Mouse (Mus musculus) midbrain, embryonic 15.5 days (tissue): ENCODE measurements around the gene Wipf1. TPM values are rescaled to one million over a fixed set of nuclear protein-coding genes. Genes with fewer than 3 reads are reported as not detected.

ENCODE experiments used
- ATAC-seq: fragments of 200-750 bp; cut with Nextera tagmentation; replicated peaks from 2 replicates; pipeline ENCODE4 v1.8.0; 2017; ENCODE audit warnings: moderate TSS enrichment
- H3K27ac ChIP-seq: fragments of 300-500 bp; sonication (generic); 2 replicates; pipeline ENCODE4 v1.5.1; 2015; ENCODE audit warnings: mild to moderate bottlenecking, inconsistent platforms
- H3K27me3 ChIP-seq: fragments of 300-500 bp; sonication (generic); replicated peaks from 2 replicates; pipeline ENCODE4 v1.6.1; 2015; ENCODE audit warnings: inconsistent platforms
- H3K36me3 ChIP-seq: fragments of 300-500 bp; sonication (generic); replicated peaks from 2 replicates; pipeline ENCODE4 v1.6.1; 2015; ENCODE audit warnings: inconsistent platforms
- H3K4me1 ChIP-seq: fragments of 300-500 bp; sonication (generic); 2 replicates; pipeline ENCODE4 v1.6.1; 2015; ENCODE audit warnings: inconsistent platforms
- H3K4me2 ChIP-seq: fragments of 300-500 bp; sonication (generic); 2 replicates; pipeline ENCODE4 v1.6.1; 2015; ENCODE audit warnings: inconsistent platforms, mild to moderate bottlenecking, moderate library complexity
- H3K4me3 ChIP-seq: fragments of 300-500 bp; sonication (generic); 2 replicates; pipeline ENCODE4 v1.5.1; 2015; ENCODE audit warnings: mild to moderate bottlenecking, inconsistent platforms
- H3K9ac ChIP-seq: fragments of 300-500 bp; sonication (generic); 2 replicates; pipeline ENCODE4 v1.6.1; 2015; ENCODE audit warnings: mild to moderate bottlenecking, inconsistent platforms
- H3K9me3 ChIP-seq: fragments of 300-500 bp; sonication (generic); 2 replicates; pipeline ENCODE4 v1.6.1; 2016; ENCODE audit warnings: inconsistent platforms
- WGBS: fragments of 180-500 bp; shearing (Covaris S2); methylation state at CpG from one replicate; pipeline ENCODE4 v1.1.7; 2015; ENCODE audit warnings: mixed read lengths; 5-methylcytosine and 5-hydroxymethylcytosine counted together
- polyA plus RNA-seq: library from polyadenylated mRNA; unstranded; fragments of >200 nt; fragmentation: Nextera tagmentation; extraction: Ambion mirVana; gene quantifications from 2 replicates; pipeline ENCODE4 v1.2.1, GENCODE M21; 2015

The Wipf1 gene
- polyA plus RNA-seq, 1 experiment from 2014 or later = 2.7 TPM

DNA sequence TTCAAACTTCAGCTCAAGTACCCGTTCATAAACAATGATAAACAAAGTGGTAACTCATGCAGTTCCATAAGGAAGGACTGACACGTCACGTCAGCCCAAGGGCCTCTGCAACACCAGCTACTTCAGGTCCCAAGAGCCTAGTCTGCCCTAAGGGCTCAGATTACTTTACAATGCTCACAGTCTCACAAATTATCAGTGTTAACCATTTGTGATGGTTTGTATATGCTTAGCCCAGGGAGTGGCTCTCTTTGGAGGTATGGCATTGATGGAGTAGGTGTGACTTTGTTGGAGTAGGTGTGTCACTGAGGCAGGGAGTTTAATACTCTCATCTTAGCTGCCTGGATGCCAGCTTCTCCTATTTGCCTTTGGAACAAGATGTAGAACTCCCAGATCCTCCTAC, 32.0 kb downstream of the Wipf1 start:
- no peaks in the 10 kb centered on the region for H3K36me3 ChIP-seq
- H3K27me3 ChIP-seq = no peaks in the 10 kb centered on the region
- no peaks in the 10 kb centered on the region for H3K4me1 ChIP-seq
- H3K9ac ChIP-seq = no peak overlapping the region
- H3K4me3 ChIP-seq = no peak overlapping the region
- H3K27ac ChIP-seq = no peak overlapping the region
- no peaks in the 10 kb centered on the region for H3K9me3 ChIP-seq
- no peak overlapping the region for H3K4me2 ChIP-seq
- 80% methylated on average over 3 of the region's 3 CpGs for WGBS
- no peak for ATAC-seq

DNA sequence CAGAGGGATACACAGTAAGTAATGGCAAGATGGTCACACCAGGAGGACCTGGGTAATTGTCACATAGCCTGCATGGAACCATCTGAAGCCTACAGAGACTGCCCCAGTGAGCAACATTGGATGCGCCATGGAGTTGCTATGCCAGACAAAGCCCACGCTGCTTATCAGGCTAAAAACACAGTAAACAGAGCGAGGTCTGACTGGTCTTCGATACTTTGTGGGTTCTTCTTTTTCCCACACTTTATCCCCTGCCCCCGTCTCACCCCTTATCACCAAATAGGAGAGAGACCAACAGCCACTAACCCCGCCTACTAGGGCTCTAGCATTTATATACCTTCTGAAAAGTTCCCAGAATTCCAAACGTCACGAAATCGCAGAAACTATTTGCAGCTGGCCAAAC, 32.6 kb downstream of the Wipf1 start:
- Histone ChIP-seq H3K9ac (no peak overlapping the region), H3K4me3 (no peak overlapping the region), H3K36me3 (no peaks in the 10 kb centered on the region), H3K4me1 (no peaks in the 10 kb centered on the region), H3K9me3 (no peaks in the 10 kb centered on the region), H3K27ac (no peak overlapping the region), H3K27me3 (no peaks in the 10 kb centered on the region), H3K4me2 (no peak overlapping the region)
- no peak for ATAC-seq
- WGBS = 94% methylated on average over 9 of the region's 9 CpGs

DNA sequence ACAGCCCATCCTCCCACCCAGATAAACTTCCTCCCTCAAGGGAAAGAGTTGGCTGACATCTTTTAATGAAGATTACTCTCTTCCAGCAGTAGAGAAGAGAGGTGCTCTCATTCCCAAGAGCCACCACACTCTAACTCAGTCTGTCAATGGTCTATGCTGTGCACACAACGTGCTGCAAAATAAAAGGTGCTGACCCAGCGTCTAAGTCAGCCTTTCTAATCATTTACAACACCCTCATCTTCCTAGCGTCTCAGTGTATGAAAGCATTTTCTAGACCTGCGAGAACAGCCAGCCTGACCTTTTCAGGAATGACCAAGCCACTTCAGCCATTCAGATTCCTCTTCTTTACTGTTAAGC, 33.2 kb downstream of the Wipf1 start:
- 80% methylated on average over 4 of the region's 4 CpGs for WGBS
- H3K9ac ChIP-seq = no peak overlapping the region
- H3K9me3 ChIP-seq = no peaks in the 10 kb centered on the region
- no peaks in the 10 kb centered on the region for H3K27me3 ChIP-seq
- H3K4me2 ChIP-seq = no peak overlapping the region
- no peaks in the 10 kb centered on the region for H3K4me1 ChIP-seq
- H3K27ac ChIP-seq = no peak overlapping the region
- ATAC-seq = no peak
- no peaks in the 10 kb centered on the region for H3K36me3 ChIP-seq
- H3K4me3 ChIP-seq = no peak overlapping the region

DNA sequence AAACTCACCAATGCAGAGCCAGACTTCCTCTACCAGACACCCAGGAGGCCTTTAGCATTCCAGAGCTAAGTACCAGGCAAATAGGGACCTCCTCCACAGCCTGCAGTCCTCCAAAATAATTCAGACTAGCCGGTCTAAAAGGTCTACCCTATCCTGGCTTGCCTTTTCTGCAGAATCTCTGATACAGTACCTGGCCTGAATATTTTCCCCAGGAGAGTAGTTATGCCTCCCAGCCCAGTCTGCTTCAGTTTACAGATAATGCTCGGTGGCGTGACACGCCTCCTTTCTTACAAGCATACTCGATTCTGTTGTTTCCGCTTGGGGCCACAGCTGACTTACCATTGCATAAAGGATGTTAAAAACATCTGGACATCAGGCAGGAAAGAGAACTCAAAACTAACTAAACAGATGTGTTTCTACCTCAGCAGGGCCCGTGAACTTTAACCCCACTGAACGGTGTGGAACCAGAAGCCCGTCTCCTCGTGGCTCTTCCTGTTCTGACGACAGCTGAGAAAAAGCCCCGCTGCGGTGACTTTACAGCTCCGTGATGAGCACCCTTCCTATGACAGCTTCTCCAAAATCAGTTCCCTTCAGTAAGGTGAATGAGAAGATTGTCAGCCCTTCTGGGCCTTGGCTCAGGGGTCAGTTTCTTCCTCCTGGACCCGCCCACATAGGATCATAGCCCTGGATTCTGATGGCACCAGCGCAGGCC, 33.8 kb downstream of the Wipf1 start:
- WGBS = 77% methylated on average over 16 of the region's 16 CpGs
- H3K4me2 ChIP-seq = no peak overlapping the region

DNA sequence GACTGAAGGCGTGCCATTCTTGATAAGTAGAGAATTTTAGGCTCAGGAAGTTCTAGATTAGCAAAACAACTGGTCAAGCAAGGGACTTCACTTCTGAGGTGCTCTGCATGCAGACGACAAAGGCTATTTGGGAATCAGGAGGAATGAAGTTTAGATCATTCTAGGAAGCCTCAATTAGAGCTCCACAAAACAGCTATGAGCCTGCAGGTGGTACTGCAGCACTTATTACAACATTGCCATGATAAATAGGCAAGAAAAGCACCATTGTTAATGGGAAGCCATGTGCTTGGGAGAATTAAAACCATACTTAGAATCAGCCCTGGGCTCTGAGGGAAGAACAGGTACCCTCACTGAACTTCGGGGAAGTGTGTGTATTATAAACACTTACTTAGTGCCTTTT, 36.0 kb downstream of the Wipf1 start:
- H3K9me3 ChIP-seq = no peaks in the 10 kb centered on the region
- ATAC-seq = no peak
- 78% methylated on average over 3 of the region's 3 CpGs for WGBS
- no peak overlapping the region for H3K9ac ChIP-seq
- no peak overlapping the region for H3K27ac ChIP-seq
- H3K36me3 ChIP-seq = no peaks in the 10 kb centered on the region
- H3K4me2 ChIP-seq = no peak overlapping the region
- H3K27me3 ChIP-seq = no peaks in the 10 kb centered on the region
- no peaks in the 10 kb centered on the region for H3K4me1 ChIP-seq
- H3K4me3 ChIP-seq = no peak overlapping the region

More for the DNA sequence above, 33.8 kb downstream of the Wipf1 start:
- Histone ChIP-seq H3K27me3 (no peaks in the 10 kb centered on the region), H3K36me3 (no peaks in the 10 kb centered on the region), H3K27ac (no peak overlapping the region), H3K9ac (no peak overlapping the region), H3K4me3 (no peak overlapping the region), H3K9me3 (no peaks in the 10 kb centered on the region), H3K4me1 (no peaks in the 10 kb centered on the region)
- ATAC-seq = no peak

DNA sequence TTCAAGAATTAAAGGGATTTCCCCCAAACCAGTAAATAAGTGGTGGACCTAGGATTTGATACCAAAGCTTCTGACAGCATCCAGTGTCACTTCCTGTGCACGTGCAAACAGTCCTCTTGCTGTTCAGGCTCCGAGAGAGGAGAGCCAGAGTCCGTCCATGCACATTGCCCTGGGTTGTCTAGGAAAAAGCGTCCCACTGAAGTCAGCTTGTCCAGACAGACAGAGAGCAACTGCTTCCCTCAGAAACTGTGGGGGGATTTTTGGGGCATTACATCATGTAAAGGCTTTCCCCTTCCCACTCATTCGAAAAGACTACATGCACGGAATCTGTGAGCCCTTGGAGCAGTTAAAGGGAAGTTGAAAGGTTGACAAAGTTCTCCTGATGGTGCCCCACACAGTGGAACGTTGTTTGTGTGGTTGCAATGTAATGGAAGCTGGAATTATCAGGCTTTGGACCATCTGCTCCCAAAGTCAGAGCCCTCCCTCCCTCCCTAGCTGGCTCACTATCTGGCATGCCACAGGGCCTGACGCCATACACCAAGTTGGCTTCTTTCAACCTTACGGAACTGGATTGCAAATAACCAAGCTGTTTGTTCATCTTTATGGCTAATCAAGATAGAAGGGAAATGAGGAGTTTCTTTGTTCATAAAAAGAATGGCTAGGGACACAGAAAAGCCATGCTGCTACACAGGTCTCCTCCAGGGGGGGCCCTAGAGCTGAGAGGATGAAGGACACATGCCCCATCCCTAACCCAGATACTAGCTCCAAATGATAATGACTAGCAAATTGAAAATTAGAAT, 37.9 kb downstream of the Wipf1 start:
- no peak overlapping the region for H3K4me3 ChIP-seq
- WGBS = 62% methylated on average over 9 of the region's 9 CpGs

DNA sequence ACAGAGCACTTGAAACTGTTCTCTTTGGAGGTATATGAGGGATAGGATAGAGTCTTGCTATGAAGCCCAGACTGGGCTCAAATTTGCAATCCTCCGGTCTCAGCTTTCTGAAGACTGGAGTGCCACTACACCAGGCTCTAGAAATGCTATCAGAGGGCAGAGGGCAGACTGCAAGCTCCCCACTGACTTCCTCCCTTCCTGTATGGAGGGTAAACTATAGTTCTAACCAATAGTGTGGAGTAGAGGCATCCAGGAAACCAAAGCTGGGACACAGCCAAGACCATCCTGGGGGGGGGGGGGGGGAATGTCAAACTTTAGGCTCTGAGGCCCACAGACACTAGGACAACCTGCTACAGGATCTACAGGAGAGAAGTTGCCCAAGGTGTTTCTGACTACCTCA, 39.1 kb downstream of the Wipf1 start:
- no peak overlapping the region for H3K4me2 ChIP-seq
- 91% methylated on average over 1 of the region's 1 CpGs for WGBS

More for the DNA sequence above, 37.9 kb downstream of the Wipf1 start:
- Histone ChIP-seq H3K27ac (no peak overlapping the region), H3K9ac (no peak overlapping the region), H3K27me3 (no peaks in the 10 kb centered on the region), H3K36me3 (no peaks in the 10 kb centered on the region), H3K9me3 (no peaks in the 10 kb centered on the region), H3K4me1 (no peaks in the 10 kb centered on the region), H3K4me2 (no peak overlapping the region)
- ATAC-seq = no peak

DNA sequence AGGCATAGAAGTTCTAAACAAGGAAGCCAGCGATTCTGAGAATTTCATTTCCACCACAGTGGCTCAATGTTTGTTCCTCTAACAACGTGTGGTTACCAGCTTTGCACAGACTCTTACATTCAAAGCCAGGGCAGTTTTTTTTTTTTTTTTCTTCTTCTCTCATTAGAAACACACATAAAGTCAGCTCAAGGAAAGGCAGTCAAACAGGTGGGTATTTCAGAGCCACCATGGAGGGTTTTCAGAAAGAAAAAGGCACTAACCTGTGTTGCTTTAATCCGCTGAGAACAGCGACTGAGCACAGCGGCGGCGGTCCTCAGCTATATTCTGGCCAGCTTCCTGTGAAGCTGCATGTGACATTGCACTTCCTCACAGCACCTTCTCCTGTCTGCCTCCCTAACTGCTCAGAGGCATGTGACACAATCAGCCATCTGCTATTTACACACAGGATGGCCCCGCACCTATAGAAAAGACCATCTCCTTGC, 43.4 kb downstream of the Wipf1 start:
- Histone ChIP-seq H3K36me3 (no peaks in the 10 kb centered on the region), H3K4me3 (no peak overlapping the region), H3K4me1 (0 out of 2 replicates have a peak, but pooled peaks cover 2% of the 10 kb centered on the region), H3K9ac (no peak overlapping the region), H3K9me3 (no peaks in the 10 kb centered on the region), H3K27ac (no peak overlapping the region), H3K4me2 (no peak overlapping the region), H3K27me3 (no peaks in the 10 kb centered on the region)
- ATAC-seq = no peak
- WGBS = 79% methylated on average over 8 of the region's 8 CpGs

More for the DNA sequence above, 39.1 kb downstream of the Wipf1 start:
- H3K9ac ChIP-seq = no peak overlapping the region
- H3K27ac ChIP-seq = no peak overlapping the region
- no peaks in the 10 kb centered on the region for H3K36me3 ChIP-seq
- no peak for ATAC-seq
- H3K9me3 ChIP-seq = no peaks in the 10 kb centered on the region
- H3K27me3 ChIP-seq = no peaks in the 10 kb centered on the region
- no peak overlapping the region for H3K4me3 ChIP-seq
- no peaks in the 10 kb centered on the region for H3K4me1 ChIP-seq

DNA sequence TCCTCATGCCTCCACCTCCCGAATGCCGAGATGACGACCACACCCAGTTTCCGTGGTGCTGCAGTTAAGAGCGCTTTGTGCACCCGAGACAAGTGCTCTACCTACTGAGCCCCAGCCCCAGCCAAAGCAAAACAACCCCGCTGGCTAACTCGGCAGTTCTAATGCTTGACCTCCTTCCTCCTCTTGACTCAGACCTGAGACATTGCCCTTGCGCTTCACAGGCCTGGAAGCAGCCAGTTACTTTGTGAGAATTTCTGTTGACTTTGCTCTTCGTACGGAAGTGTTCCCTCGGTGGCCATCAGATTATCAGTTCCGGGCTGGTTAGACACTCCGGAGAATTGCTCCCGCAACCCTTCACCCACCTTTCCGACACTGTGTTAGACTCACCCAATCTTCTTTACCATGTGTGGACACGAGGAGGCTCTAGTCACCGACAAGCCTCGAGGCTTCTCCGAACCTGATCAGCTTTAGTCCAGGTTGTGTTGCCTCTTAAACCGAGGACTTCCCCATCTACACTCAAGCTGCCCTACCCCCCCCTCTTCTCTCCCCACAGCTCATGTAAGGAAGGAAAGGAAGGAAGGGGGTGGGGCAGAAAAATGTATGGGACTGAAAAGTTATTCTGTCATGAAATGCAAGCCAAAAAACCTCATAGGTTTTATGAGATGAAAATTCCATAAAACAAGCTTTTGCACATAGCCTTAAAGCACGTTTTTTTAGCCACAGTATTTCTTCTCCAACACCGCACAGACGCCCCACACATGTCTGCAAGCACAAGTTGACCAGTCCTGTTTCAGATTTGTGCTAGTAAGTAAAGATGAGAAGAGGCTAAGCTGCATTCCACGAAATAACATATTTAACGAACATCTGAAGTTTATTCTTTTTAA, 44.1 kb downstream of the Wipf1 start:
- H3K4me2 ChIP-seq = no peak overlapping the region
- H3K4me1 ChIP-seq = 0 out of 2 replicates have a peak, but pooled peaks cover 2% of the 10 kb centered on the region
- no peak for ATAC-seq
- no peaks in the 10 kb centered on the region for H3K27me3 ChIP-seq
- H3K36me3 ChIP-seq = no peaks in the 10 kb centered on the region
- H3K27ac ChIP-seq = no peak overlapping the region
- H3K4me3 ChIP-seq = no peak overlapping the region
- WGBS = 77% methylated on average over 26 of the region's 26 CpGs
- no peaks in the 10 kb centered on the region for H3K9me3 ChIP-seq
- no peak overlapping the region for H3K9ac ChIP-seq

DNA sequence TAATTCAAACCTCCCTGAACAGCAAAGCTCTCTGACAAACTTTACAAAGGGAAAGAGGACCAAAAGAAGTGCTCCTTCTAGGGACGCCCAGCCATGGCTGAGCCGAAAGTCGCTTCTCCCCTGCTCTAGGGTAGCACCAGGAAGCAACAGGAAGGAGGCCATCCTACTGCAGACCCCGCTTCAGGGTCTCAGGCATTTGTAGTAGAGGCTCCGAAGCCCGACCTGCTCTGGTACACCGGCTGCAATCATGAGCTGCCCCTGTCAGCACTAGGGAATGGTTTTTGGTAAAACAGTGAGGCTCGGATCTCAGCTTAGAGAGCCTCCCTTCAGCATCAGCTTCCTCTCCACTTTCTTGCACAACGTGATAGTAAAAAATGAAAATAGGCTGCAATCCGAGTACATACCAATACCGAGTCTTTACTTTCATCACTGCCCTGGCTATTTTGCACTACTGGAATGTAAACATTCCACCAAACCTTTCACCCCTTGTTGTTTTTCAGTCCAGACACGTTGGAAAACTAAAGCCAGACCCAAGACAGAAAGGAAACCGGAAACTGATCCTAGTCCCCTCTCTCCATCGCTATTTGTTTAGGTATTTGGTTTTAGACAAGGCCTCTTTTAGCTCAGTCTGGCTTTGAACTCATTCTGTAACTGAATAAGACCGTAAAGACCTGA, 44.8 kb downstream of the Wipf1 start:
- no peak overlapping the region for H3K4me3 ChIP-seq
- no peaks in the 10 kb centered on the region for H3K36me3 ChIP-seq
- no peak overlapping the region for H3K9ac ChIP-seq
- no peak overlapping the region for H3K4me2 ChIP-seq
- ATAC-seq = no peak
- H3K9me3 ChIP-seq = no peaks in the 10 kb centered on the region
- no peak overlapping the region for H3K27ac ChIP-seq
- WGBS = 57% methylated on average over 15 of the region's 15 CpGs
- no peaks in the 10 kb centered on the region for H3K27me3 ChIP-seq
- 0 out of 2 replicates have a peak, but pooled peaks cover 2% of the 10 kb centered on the region for H3K4me1 ChIP-seq

DNA sequence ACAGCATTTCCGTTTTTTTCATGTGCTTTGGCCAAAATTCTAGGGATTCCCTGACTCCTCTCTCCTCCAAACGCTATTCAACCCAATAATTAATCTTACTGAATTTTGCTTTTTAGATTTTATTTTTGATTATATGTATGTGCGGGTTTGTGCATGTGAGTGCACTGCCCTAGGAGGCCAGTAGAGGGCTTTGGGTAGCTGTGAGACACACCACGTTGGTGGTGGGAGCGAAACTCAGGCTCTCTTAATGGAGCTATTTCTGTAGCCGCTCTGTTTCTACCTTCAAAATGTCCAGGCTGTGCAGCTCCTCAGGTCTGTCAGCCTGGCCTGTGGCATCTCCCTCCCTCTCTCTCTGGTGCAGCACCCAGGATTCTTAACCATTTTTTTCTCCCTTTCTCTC, 50.7 kb downstream of the Wipf1 start:
- WGBS = 91% methylated on average over 6 of the region's 6 CpGs
- H3K27me3 ChIP-seq = no peaks in the 10 kb centered on the region

DNA sequence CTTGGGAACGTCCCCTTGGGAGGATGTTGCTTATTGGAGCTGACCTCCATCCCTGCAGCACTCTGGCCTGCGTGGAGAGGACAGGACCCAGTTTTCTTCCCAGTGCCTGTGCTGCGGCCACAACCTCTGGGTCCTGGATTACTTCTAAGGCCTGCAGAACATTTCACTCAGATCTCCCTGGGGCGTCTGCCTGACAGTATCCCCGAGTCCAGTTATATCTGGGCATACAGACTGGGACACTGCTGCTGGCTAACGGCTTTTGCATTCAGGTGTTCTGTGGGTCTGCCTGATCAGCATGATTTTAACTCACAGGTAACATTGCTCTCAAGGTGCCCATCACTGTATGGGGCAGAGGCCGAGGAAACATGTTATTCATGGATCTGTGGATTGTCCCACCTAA, 52.0 kb downstream of the Wipf1 start:
- no peaks in the 10 kb centered on the region for H3K4me1 ChIP-seq
- no peaks in the 10 kb centered on the region for H3K36me3 ChIP-seq
- H3K9me3 ChIP-seq = no peaks in the 10 kb centered on the region
- H3K4me2 ChIP-seq = no peak overlapping the region
- no peaks in the 10 kb centered on the region for H3K27me3 ChIP-seq
- 91% methylated on average over 7 of the region's 7 CpGs for WGBS
- no peak for ATAC-seq
- H3K27ac ChIP-seq = no peak overlapping the region
- H3K9ac ChIP-seq = no peak overlapping the region
- no peak overlapping the region for H3K4me3 ChIP-seq

More for the DNA sequence above, 50.7 kb downstream of the Wipf1 start:
- Histone ChIP-seq H3K9ac (no peak overlapping the region), H3K27ac (no peak overlapping the region), H3K4me2 (no peak overlapping the region), H3K9me3 (no peaks in the 10 kb centered on the region), H3K4me3 (no peak overlapping the region), H3K36me3 (no peaks in the 10 kb centered on the region), H3K4me1 (no peaks in the 10 kb centered on the region)
- no peak for ATAC-seq
